Mouse (Mus musculus) forebrain, embryonic 14.5 days (tissue): ENCODE results near the gene Gorab. TPM values are rescaled to one million over a fixed set of nuclear protein-coding genes. Genes with fewer than 3 reads are reported as not detected.

ENCODE experiments used
- ATAC-seq: fragments of 200-750 bp; cut with Nextera tagmentation; 2 replicates; pipeline ENCODE4 v1.8.0; 2017; ENCODE audit warnings: mild to moderate bottlenecking, moderate library complexity
- DNase-seq: peaks from one replicate; pipeline ENCODE4 v3.0.0-alpha.2; 2015; ENCODE audit warnings: low spot score
- H3K27ac ChIP-seq: fragments of 300-500 bp; sonication (generic); 2 replicates; pipeline ENCODE4 v1.5.1; 2014; ENCODE audit warnings: low read depth, mild to moderate bottlenecking, control low read depth, low read length, moderate library complexity
- H3K27me3 ChIP-seq: fragments of 300-500 bp; sonication (generic); replicated peaks from 2 replicates; pipeline ENCODE4 v1.6.1; 2014; ENCODE audit warnings: low read length, control low read depth, mixed read lengths; ENCODE audit not compliant: control insufficient read depth, insufficient read depth
- H3K36me3 ChIP-seq: fragments of 300-500 bp; sonication (generic); 2 replicates; pipeline ENCODE4 v1.6.1; 2014; ENCODE audit warnings: low read length, control low read depth; ENCODE audit not compliant: control insufficient read depth, insufficient read depth
- H3K4me1 ChIP-seq: fragments of 300-500 bp; sonication (generic); 2 replicates; pipeline ENCODE4 v1.6.1; 2014; ENCODE audit warnings: antibody characterized with exemption, low read length, control low read depth; ENCODE audit not compliant: control insufficient read depth, insufficient read depth
- H3K4me2 ChIP-seq: fragments of 300-500 bp; sonication (generic); 2 replicates; pipeline ENCODE4 v1.6.1; 2014; ENCODE audit warnings: mild to moderate bottlenecking, control low read depth, low read length
- H3K4me3 ChIP-seq: fragments of 300-500 bp; sonication (generic); 2 replicates; pipeline ENCODE4 v1.5.1; 2014; ENCODE audit warnings: low read depth, low read length, control low read depth
- H3K9ac ChIP-seq: fragments of 300-500 bp; sonication (generic); 2 replicates; pipeline ENCODE4 v1.6.1; 2014; ENCODE audit warnings: mild to moderate bottlenecking, low read length, control low read depth, moderate library complexity
- H3K9me3 ChIP-seq: fragments of 300-500 bp; sonication (generic); replicated peaks from 2 replicates; pipeline ENCODE4 v1.6.1; 2016; ENCODE audit warnings: low read length, control low read depth, mixed read lengths; ENCODE audit not compliant: control insufficient read depth
- WGBS: fragments of 180-500 bp; shearing (Covaris S2); extraction: QIAGEN DNeasy Blood & Tissue Kit; methylation state at CpG from one replicate; pipeline ENCODE4 v1.1.7; 2014; 5-methylcytosine and 5-hydroxymethylcytosine counted together
- polyA plus RNA-seq: library from polyadenylated mRNA; unstranded; fragments of >200 nt; fragmentation: Nextera tagmentation; extraction: Ambion mirVana; gene quantifications from 2 replicates; pipeline ENCODE4 v1.2.1, GENCODE M21; 2014

Gene Gorab
- polyA plus RNA-seq, result 23.5 and 23.6 TPM in 2 replicates

- DNase-seq, result peak; percentile 97
- under 1% methylated on average over 28 of the region's 28 CpGs for WGBS
- H3K36me3 ChIP-seq, result no peaks in the 10 kb centered on the region
Measured at GRCm38 (mm10) chr1:163403498-163404126, at the start of gene Gorab. Gene Gorab, minus strand, starts transcription at chr1:163403669.

GRCm38 (mm10) chr1:163443832-163444231 lies 40.4 kb upstream of the Gorab start:
- no peaks in the 10 kb centered on the region for H3K4me1 ChIP-seq
- no peak overlapping the region for H3K9ac ChIP-seq
- no peak overlapping the region for H3K4me3 ChIP-seq
- H3K36me3 ChIP-seq, result no peaks in the 10 kb centered on the region
- DNase-seq (no peak), ATAC-seq (no peak)
- 51% methylated on average over 3 of the region's 3 CpGs for WGBS
- H3K4me2 ChIP-seq, result no peak overlapping the region
- no peaks in the 10 kb centered on the region for H3K27me3 ChIP-seq
- H3K9me3 ChIP-seq, result no peaks in the 10 kb centered on the region
- no peak overlapping the region for H3K27ac ChIP-seq

More at GRCm38 (mm10) chr1:163403498-163404126, at the start of gene Gorab:
- peak within 1 kb of the TSS; percentile 69 for H3K4me3 ChIP-seq
- H3K9ac ChIP-seq, result peak within 1 kb of the TSS; percentile 85
- H3K9me3 ChIP-seq, result no peaks in the 10 kb centered on the region
- peak; percentile 100 for ATAC-seq
- peaks cover 11% of the 10 kb centered on the region for H3K4me1 ChIP-seq
- H3K4me2 ChIP-seq, result peak within 1 kb of the TSS; percentile 63
- H3K27me3 ChIP-seq, result no peaks in the 10 kb centered on the region
- H3K27ac ChIP-seq, result peak within 1 kb of the TSS; percentile 80

- no peaks in the 10 kb centered on the region for H3K9me3 ChIP-seq
- H3K9ac ChIP-seq, result no peak overlapping the region
- no peak overlapping the region for H3K27ac ChIP-seq
- WGBS, result 91% methylated on average over 2 of the region's 2 CpGs
- DNase-seq (no peak), ATAC-seq (no peak)
- no peaks in the 10 kb centered on the region for H3K36me3 ChIP-seq
- H3K4me1 ChIP-seq, result no peaks in the 10 kb centered on the region
- no peak overlapping the region for H3K4me2 ChIP-seq
- no peak overlapping the region for H3K4me3 ChIP-seq
- H3K27me3 ChIP-seq, result no peaks in the 10 kb centered on the region
Measured at GRCm38 (mm10) chr1:163439002-163439401, 35.5 kb upstream of the Gorab start.

DNA sequence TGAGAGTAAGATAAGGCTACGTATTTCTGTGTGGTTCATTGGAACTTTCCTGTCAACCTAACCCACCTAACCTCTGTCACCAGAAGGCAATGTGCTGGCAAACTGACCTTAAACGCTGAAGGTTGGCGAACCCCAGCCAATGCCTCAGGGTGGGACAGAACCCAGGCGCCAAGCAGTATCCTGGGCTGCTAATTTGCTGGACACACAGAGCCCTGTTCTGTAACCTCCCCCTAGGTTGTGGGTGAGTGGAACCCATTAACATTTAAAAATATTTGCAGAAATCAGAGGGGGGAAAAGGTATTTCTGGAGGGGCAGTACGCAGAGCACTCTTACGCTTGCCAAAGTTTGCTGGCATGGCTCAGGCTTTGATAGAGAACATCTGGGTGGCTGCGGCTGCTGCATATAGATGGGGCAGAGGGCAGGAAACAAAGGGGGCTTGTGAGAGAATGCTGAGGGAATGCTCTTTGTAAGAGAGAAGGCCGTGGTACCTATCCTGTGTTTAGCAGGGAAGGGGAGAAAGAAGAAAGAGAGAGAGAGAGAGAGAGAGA lies 20.1 kb upstream of the Gorab start:
- DNase-seq (no peak), ATAC-seq (no peak)
- H3K9me3 ChIP-seq, result no peaks in the 10 kb centered on the region
- no peaks in the 10 kb centered on the region for H3K4me1 ChIP-seq
- no peaks in the 10 kb centered on the region for H3K27me3 ChIP-seq
- no peaks in the 10 kb centered on the region for H3K36me3 ChIP-seq
- H3K9ac ChIP-seq, result no peak overlapping the region
- whole genome bisulfite sequencing, result 65% methylated on average over 8 of the region's 8 CpGs
- H3K4me2 ChIP-seq, result no peak overlapping the region
- no peak overlapping the region for H3K27ac ChIP-seq
- no peak overlapping the region for H3K4me3 ChIP-seq

DNA sequence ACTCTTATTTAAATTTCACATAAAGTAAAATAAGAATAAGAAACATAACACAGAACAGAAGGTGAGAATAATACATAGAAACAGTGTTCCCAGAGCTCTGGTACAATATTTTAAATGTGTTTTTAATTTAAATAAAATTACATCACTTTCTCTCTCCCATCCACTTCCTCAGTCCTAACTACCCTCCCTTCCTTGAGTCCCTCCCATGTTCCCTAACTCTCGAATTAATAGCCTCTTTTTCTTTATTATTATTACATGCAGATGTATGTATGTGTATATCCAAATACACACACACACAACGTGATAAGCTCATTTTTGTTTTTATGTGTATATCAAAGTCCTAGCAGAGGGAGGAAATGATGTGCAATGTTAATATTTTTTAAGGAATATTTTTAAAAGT lies 13.7 kb upstream of the Gorab start:
- 71% methylated on average over 2 of the region's 2 CpGs for WGBS
- DNase-seq, result no peak
- Histone ChIP-seq H3K4me2 (no peak overlapping the region), H3K9ac (no peak overlapping the region), H3K9me3 (no peaks in the 10 kb centered on the region), H3K4me3 (no peak overlapping the region), H3K27ac (no peak overlapping the region), H3K4me1 (no peaks in the 10 kb centered on the region), H3K36me3 (no peaks in the 10 kb centered on the region), H3K27me3 (no peaks in the 10 kb centered on the region)
- ATAC-seq, result no peak

- Histone ChIP-seq H3K9me3 (no peaks in the 10 kb centered on the region), H3K9ac (no peak overlapping the region), H3K36me3 (no peaks in the 10 kb centered on the region), H3K27me3 (no peaks in the 10 kb centered on the region), H3K4me2 (no peak overlapping the region), H3K4me1 (no peaks in the 10 kb centered on the region), H3K4me3 (no peak overlapping the region), H3K27ac (no peak overlapping the region)
- 68% methylated on average over 2 of the region's 2 CpGs for WGBS
- DNase-seq (no peak), ATAC-seq (no peak)
Measured at GRCm38 (mm10) chr1:163414200-163414599, 10.7 kb upstream of the Gorab start.

GRCm38 (mm10) chr1:163406203-163406602 lies 2.7 kb upstream of the Gorab start:
- Histone ChIP-seq H3K4me2 (no peak overlapping the region), H3K27me3 (no peaks in the 10 kb centered on the region), H3K4me1 (peaks cover 11% of the 10 kb centered on the region), H3K9ac (no peak overlapping the region), H3K27ac (no peak overlapping the region), H3K4me3 (no peak overlapping the region), H3K9me3 (no peaks in the 10 kb centered on the region), H3K36me3 (no peaks in the 10 kb centered on the region)
- DNase-seq (no peak), ATAC-seq (no peak)
- 73% methylated on average over 3 of the region's 3 CpGs for WGBS

DNA sequence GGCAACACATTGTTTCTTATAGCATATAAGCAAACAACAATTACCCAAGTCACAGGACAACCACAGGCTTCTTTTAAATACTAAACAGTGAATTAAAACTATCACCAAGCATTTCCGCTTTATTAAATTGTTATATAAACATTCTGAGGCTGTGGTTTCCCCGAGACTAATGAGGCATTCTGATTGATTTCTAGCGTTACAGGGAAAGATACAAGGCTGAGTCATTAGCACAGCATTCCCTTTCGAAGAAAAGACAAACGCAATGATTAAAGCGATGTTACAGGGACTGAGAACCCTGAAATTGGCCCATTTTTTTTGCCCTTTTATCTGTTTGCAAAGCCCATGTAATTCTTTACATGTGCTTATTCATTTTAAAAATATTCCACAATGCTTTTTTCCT lies 12.1 kb downstream of the Gorab start:
- ATAC-seq, result no peak
- Histone ChIP-seq H3K36me3 (peaks cover 58% of the 10 kb centered on the region), H3K9me3 (no peaks in the 10 kb centered on the region), H3K27me3 (no peaks in the 10 kb centered on the region), H3K9ac (no peak overlapping the region), H3K4me2 (no peak overlapping the region), H3K27ac (no peak overlapping the region), H3K4me3 (no peak overlapping the region), H3K4me1 (no peaks in the 10 kb centered on the region)
- WGBS, result 71% methylated on average over 6 of the region's 6 CpGs
- no peak for DNase-seq

DNA sequence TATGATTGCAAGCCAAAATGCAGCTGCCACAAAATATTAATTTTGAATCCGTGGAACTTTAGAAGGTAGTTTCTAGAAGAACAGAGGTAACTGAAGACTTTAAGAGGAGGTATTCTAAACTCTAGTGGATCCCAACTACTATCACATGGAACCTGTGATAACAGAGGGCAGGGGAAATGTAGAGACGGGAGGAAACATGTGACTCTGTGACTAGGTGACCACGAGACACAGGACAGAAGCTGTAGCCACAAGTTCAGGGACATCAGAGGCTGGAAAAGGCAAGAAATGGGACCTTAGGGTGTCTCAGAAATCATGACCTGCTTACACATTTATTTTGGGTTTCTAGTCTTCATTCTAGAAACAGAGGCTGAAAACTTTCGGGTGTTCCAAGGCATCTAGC lies 13.4 kb downstream of the Gorab start:
- Histone ChIP-seq H3K36me3 (peaks cover 59% of the 10 kb centered on the region), H3K4me3 (no peak overlapping the region), H3K4me2 (no peak overlapping the region), H3K27me3 (no peaks in the 10 kb centered on the region), H3K27ac (no peak overlapping the region), H3K9me3 (no peaks in the 10 kb centered on the region), H3K4me1 (no peaks in the 10 kb centered on the region), H3K9ac (no peak overlapping the region)
- WGBS, result 93% methylated on average over 4 of the region's 4 CpGs
- ATAC-seq, result no peak
- DNase-seq, result no peak
